8 mouse cellular contexts compared by ENCODE assay signal in the genomic region with DNA sequence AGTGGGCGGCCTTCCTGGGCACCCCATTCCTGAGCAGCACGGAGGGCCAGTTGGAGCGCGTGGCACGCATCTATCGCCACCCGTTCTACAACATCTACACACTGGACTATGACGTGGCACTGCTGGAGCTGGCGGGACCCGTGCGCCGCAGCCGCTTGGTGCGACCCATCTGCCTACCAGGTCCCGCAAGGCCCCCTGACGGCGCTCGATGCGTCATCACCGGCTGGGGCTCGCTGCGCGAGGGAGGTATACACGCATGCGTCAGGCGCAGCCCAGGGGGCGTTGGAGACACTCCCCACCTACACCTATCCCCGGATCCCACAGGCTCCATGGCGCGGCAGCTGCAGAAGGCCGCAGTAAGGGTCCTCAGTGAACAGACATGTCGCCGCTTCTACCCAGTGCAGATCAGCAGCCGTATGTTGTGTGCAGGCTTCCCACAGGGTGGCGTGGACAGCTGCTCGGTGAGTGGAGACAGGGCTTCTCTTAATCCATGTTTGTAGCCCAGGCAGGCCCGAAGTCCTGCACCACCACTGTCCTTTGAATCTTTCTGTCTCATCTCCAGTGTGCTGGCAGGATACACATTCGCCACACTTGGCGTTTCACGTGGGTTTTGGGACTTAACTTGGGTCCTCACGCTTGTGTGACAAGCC. TPM values are rescaled to one million over a fixed set of nuclear protein-coding genes. Genes with fewer than 3 reads are reported as not detected.
A peak's percentile ranks its signal among the peaks of the same experiment; 100 is the strongest.
DNase-seq lines count a peak whose midpoint lies in the region; ATAC-seq and TF ChIP-seq lines count a peak whose summit lies in the region.

No protein-coding gene starts in this region.

- H3K4me3 ChIP-seq in heart, embryonic 14.5 days (ENCODE audit: control insufficient read depth in 1 of 2, insufficient read depth in 1 of 2, low read depth in 1 of 2, low read length in 2 of 2), result 0 out of 4 replicates have a peak overlapping the region, but pooled peaks of 1 of the 2 experiments have one; percentile 1
- H3K4me3 ChIP-seq in forebrain, postnatal 0 days (ENCODE audit: low read depth, low read length), result no peak overlapping the region
- no peak overlapping the region for H3K4me3 ChIP-seq in limb, embryonic 14.5 days (replicated peaks; ENCODE audit: low read length)

- H3K4me2 ChIP-seq in heart, embryonic 14.5 days (ENCODE audit: low read length), result peak overlapping the region; percentile 50
- peak overlapping the region; percentile 5; the same call in 1 of the 2 replicates for H3K4me2 ChIP-seq in forebrain, postnatal 0 days (ENCODE audit: low read depth)
- H3K4me2 ChIP-seq in limb, embryonic 14.5 days (replicated peaks; ENCODE audit: low read depth, low read length, severe bottlenecking), result 0 out of 2 replicates have a peak overlapping the region, but pooled peaks have one; percentile 14

- H3K27ac ChIP-seq in heart, embryonic 14.5 days (replicated peaks in 1 of 2; ENCODE audit: control insufficient read depth in 1 of 2, insufficient read depth in 1 of 2, low read depth in 2 of 2, low read length in 2 of 2), result no peak overlapping the region
- no peak overlapping the region for H3K27ac ChIP-seq in forebrain, postnatal 0 days (ENCODE audit: low read depth, low read length)
- no peak overlapping the region for H3K27ac ChIP-seq in limb, embryonic 14.5 days (replicated peaks; ENCODE audit: low read depth, low read length)

- no peak for ATAC-seq in heart, embryonic 14.5 days (ENCODE audit: insufficient number of reproducible peaks, insufficient read depth, low FRiP score, low read depth)
- ATAC-seq in forebrain, postnatal 0 days, result no peak
- no peak for ATAC-seq in limb, embryonic 14.5 days (ENCODE audit: low FRiP score, low read depth)

- TF ChIP-seq POLR2A in limb, embryonic 14.5 days (IDR thresholded peaks at IDR 0.05; ENCODE audit: borderline replicate concordance, extremely low read depth, insufficient read depth, insufficient read length), result no peak

- DNase-seq in heart, postnatal 36 days, result no peak
- DNase-seq in R1 (ENCODE audit: low read depth, low spot score) (peak; percentile 73), MN1 (ENCODE audit: low spot score) (no peak)
- DNase-seq in forebrain, postnatal 0 days, result peak; percentile 46
- DNase-seq in limb, embryonic 14.5 days (ENCODE audit: low spot score), result no peak
- no peak for DNase-seq in kidney, adult 9 months
- DNase-seq in spleen, postnatal 36 days (ENCODE audit: low spot score in 2 of 2), result no peak

- no peaks in the 10 kb centered on the region for H3K9me3 ChIP-seq in heart, embryonic 14.5 days (ENCODE audit: control insufficient read depth, low read length)
- H3K9me3 ChIP-seq in forebrain, postnatal 0 days (ENCODE audit: low read length), result no peaks in the 10 kb centered on the region
- no peaks in the 10 kb centered on the region for H3K9me3 ChIP-seq in limb, embryonic 14.5 days (ENCODE audit: control insufficient read depth, low read length)

- no peaks in the 10 kb centered on the region for H3K27me3 ChIP-seq in heart, embryonic 14.5 days (ENCODE audit: control insufficient read depth, insufficient read depth, low read length)
- no peaks in the 10 kb centered on the region for H3K27me3 ChIP-seq in forebrain, postnatal 0 days (ENCODE audit: insufficient read depth, low read length)
- no peaks in the 10 kb centered on the region for H3K27me3 ChIP-seq in limb, embryonic 14.5 days (ENCODE audit: control insufficient read depth, insufficient read depth, low read length)

- intact Hi-C loops in heart, postnatal 36 days (cut with DNase I), result no loop called here

- no peak for TF ChIP-seq CTCF in forebrain, postnatal 0 days (IDR thresholded peaks at IDR 0.05; ENCODE audit: low read depth)

- H3K4me1 ChIP-seq in heart, embryonic 14.5 days (ENCODE audit: control insufficient read depth in 2 of 2, insufficient read depth in 2 of 2, low read length in 2 of 2), result peaks cover 6 to 22% of the 10 kb centered on the region in 2 experiments
- peaks cover 6% of the 10 kb centered on the region for H3K4me1 ChIP-seq in forebrain, postnatal 0 days (ENCODE audit: insufficient read depth)
- H3K4me1 ChIP-seq in limb, embryonic 14.5 days (ENCODE audit: control insufficient read depth, insufficient read depth, low read length), result peaks cover 10% of the 10 kb centered on the region

- WGBS in heart, embryonic 14.5 days, result 21% methylated on average over 41 of the region's 41 CpGs
- 38% methylated on average over 41 of the region's 41 CpGs for WGBS in forebrain, postnatal 0 days
- 39% methylated on average over 32 of the region's 41 CpGs for WGBS in limb, embryonic 14.5 days

- H3K36me3 ChIP-seq in heart, embryonic 14.5 days (ENCODE audit: control insufficient read depth, insufficient read depth, low read length), result peaks cover 35% of the 10 kb centered on the region
- peaks cover 15% of the 10 kb centered on the region for H3K36me3 ChIP-seq in forebrain, postnatal 0 days (ENCODE audit: insufficient read depth)
- H3K36me3 ChIP-seq in limb, embryonic 14.5 days (ENCODE audit: control insufficient read depth, insufficient read depth, low read length), result peaks cover 15% of the 10 kb centered on the region

- H3K9ac ChIP-seq in heart, embryonic 14.5 days (ENCODE audit: low read length), result peak overlapping the region; percentile 51; the same call in 1 of the 2 replicates
- H3K9ac ChIP-seq in forebrain, postnatal 0 days, result no peak overlapping the region
- no peak overlapping the region for H3K9ac ChIP-seq in limb, embryonic 14.5 days (ENCODE audit: low read depth, low read length, severe bottlenecking)

RNA-seq across cellular contexts. Expression of gene Timm13, which starts 2.8 kb away (rescaled TPM):
- 310 and 338 TPM in 2 replicates for polyA plus RNA-seq in heart, embryonic 14.5 days (2014; fragmentation: Nextera tagmentation; extraction: Ambion mirVana)
- total RNA-seq in heart, postnatal 36 days (2021), result 100 to 1,000 TPM; 129 to 145 TPM
- total RNA-seq in forebrain, postnatal 0 days (2014; rRNA removed), result 214 and 233 TPM in 2 replicates
- 381 and 448 TPM in 2 replicates for polyA plus RNA-seq in forebrain, postnatal 0 days (2015; fragmentation: Nextera tagmentation; extraction: Ambion mirVana)
- 187 and 229 TPM in 2 replicates for polyA plus RNA-seq in limb, embryonic 14.5 days (2012; rRNA removed)
- 330 and 335 TPM in 2 replicates for polyA plus RNA-seq in limb, embryonic 14.5 days (2014; fragmentation: Nextera tagmentation; extraction: Ambion mirVana)

RNA-seq across cellular contexts. Expression of gene Lmnb2, which starts 20.1 kb away (rescaled TPM):
- polyA plus RNA-seq in heart, embryonic 14.5 days (2014; fragmentation: Nextera tagmentation; extraction: Ambion mirVana), result 7.3 and 8.1 TPM in 2 replicates
- 1 to 10 TPM; 3.6 to 4.9 TPM for total RNA-seq in heart, postnatal 36 days (2021)
- 46.1 and 46.5 TPM in 2 replicates for total RNA-seq in forebrain, postnatal 0 days (2014; rRNA removed)
- polyA plus RNA-seq in forebrain, postnatal 0 days (2015; fragmentation: Nextera tagmentation; extraction: Ambion mirVana), result 22.1 and 24.5 TPM in 2 replicates
- polyA plus RNA-seq in limb, embryonic 14.5 days (2012; rRNA removed), result 75.9 and 77.5 TPM in 2 replicates
- 19.1 and 21.5 TPM in 2 replicates for polyA plus RNA-seq in limb, embryonic 14.5 days (2014; fragmentation: Nextera tagmentation; extraction: Ambion mirVana)

RNA-seq across cellular contexts. Expression of gene Tmprss9, which starts 26.3 kb away (rescaled TPM):
- 0.05 and 0.07 TPM in 2 replicates for polyA plus RNA-seq in heart, embryonic 14.5 days (2014; fragmentation: Nextera tagmentation; extraction: Ambion mirVana)
- total RNA-seq in heart, postnatal 36 days (2021), result not detected
- total RNA-seq in forebrain, postnatal 0 days (2014; rRNA removed), result 0.08 and 0.33 TPM in 2 replicates
- polyA plus RNA-seq in forebrain, postnatal 0 days (2015; fragmentation: Nextera tagmentation; extraction: Ambion mirVana), result 0.18 and 0.22 TPM in 2 replicates
- 0.04 TPM in 1 of 2 replicates, not detected in the other for polyA plus RNA-seq in limb, embryonic 14.5 days (2012; rRNA removed)
- 0.10 TPM in 1 of 2 replicates, not detected in the other for polyA plus RNA-seq in limb, embryonic 14.5 days (2014; fragmentation: Nextera tagmentation; extraction: Ambion mirVana)

RNA-seq across cellular contexts. Expression of gene Gadd45b, which starts 31.9 kb away (rescaled TPM):
- 34.5 and 39.8 TPM in 2 replicates for polyA plus RNA-seq in heart, embryonic 14.5 days (2014; fragmentation: Nextera tagmentation; extraction: Ambion mirVana)
- total RNA-seq in heart, postnatal 36 days (2021), result 10 to 100 TPM; 11.0 to 18.7 TPM
- 5.0 and 5.8 TPM in 2 replicates for total RNA-seq in forebrain, postnatal 0 days (2014; rRNA removed)
- polyA plus RNA-seq in forebrain, postnatal 0 days (2015; fragmentation: Nextera tagmentation; extraction: Ambion mirVana), result 6.5 and 7.7 TPM in 2 replicates
- 46.2 and 52.2 TPM in 2 replicates for polyA plus RNA-seq in limb, embryonic 14.5 days (2012; rRNA removed)
- 33.8 and 36.6 TPM in 2 replicates for polyA plus RNA-seq in limb, embryonic 14.5 days (2014; fragmentation: Nextera tagmentation; extraction: Ambion mirVana)

RNA-seq across cellular contexts. Expression of gene Sppl2b, which starts 42.9 kb away (rescaled TPM):
- 21.3 and 23.7 TPM in 2 replicates for polyA plus RNA-seq in heart, embryonic 14.5 days (2014; fragmentation: Nextera tagmentation; extraction: Ambion mirVana)
- 10 to 100 TPM; 15.6 to 19.1 TPM for total RNA-seq in heart, postnatal 36 days (2021)
- 79.2 and 90.3 TPM in 2 replicates for total RNA-seq in forebrain, postnatal 0 days (2014; rRNA removed)
- polyA plus RNA-seq in forebrain, postnatal 0 days (2015; fragmentation: Nextera tagmentation; extraction: Ambion mirVana), result 64.6 and 74.4 TPM in 2 replicates
- 86.8 and 128 TPM in 2 replicates for polyA plus RNA-seq in limb, embryonic 14.5 days (2012; rRNA removed)
- 40.8 and 41.8 TPM in 2 replicates for polyA plus RNA-seq in limb, embryonic 14.5 days (2014; fragmentation: Nextera tagmentation; extraction: Ambion mirVana)

Comparison
In these comparisons a context has a peak if more than half of its experiments do, and no peak if none do; other contexts are left out.
1. DNase-seq: peak in R1 (single experiment) and forebrain, postnatal 0 days (single experiment); none in heart, postnatal 36 days (0 of 2), limb, embryonic 14.5 days (single experiment), MN1 (single experiment), kidney, adult 9 months (single experiment) and spleen, postnatal 36 days (0 of 2).
2. Peak in every context shown above with its lines, with median percentiles within 50 percentile points of each other: H3K4me2 ChIP-seq.